Mouse (Mus musculus) kidney, embryonic 16.5 days (tissue): ENCODE data around the gene Tgfbrap1. TPM values are rescaled to one million over a fixed set of nuclear protein-coding genes. Genes with fewer than 3 reads are reported as not detected.
"Not testable (repeated sequence)": the region's sequence is repeated elsewhere in the genome, so short reads cannot be mapped to it uniquely, and the experiment has no call there.

Source experiments
- ATAC-seq: fragments of 200-750 bp; cut with Nextera tagmentation; 2 replicates; pipeline ENCODE4 v1.8.0; 2017; ENCODE audit warnings: moderate TSS enrichment; ENCODE audit not compliant: low FRiP score, low TSS enrichment
- H3K27ac ChIP-seq: fragments of 300-500 bp; sonication (generic); 2 replicates; pipeline ENCODE4 v1.5.1; 2014; ENCODE audit warnings: low read length
- H3K27me3 ChIP-seq: fragments of 300-500 bp; sonication (generic); 2 replicates; pipeline ENCODE4 v1.6.1; 2014; ENCODE audit warnings: low read length, control low read depth, mixed read lengths; ENCODE audit not compliant: insufficient read depth
- H3K36me3 ChIP-seq: fragments of 300-500 bp; sonication (generic); 2 replicates; pipeline ENCODE4 v1.6.1; 2014; ENCODE audit warnings: low read length, control low read depth, mixed read lengths; ENCODE audit not compliant: insufficient read depth
- H3K4me1 ChIP-seq: fragments of 300-500 bp; sonication (generic); 2 replicates; pipeline ENCODE4 v1.6.1; 2014; ENCODE audit warnings: low read length, control low read depth, mixed read lengths; ENCODE audit not compliant: insufficient read depth
- H3K4me2 ChIP-seq: fragments of 300-500 bp; sonication (generic); replicated peaks from 2 replicates; pipeline ENCODE4 v1.6.1; 2014; ENCODE audit warnings: low read depth, low read length
- H3K4me3 ChIP-seq: fragments of 300-500 bp; sonication (generic); 2 replicates; pipeline ENCODE4 v1.5.1; 2014; ENCODE audit warnings: mild to moderate bottlenecking, low read length
- H3K9ac ChIP-seq: fragments of 300-500 bp; sonication (generic); replicated peaks from 2 replicates; pipeline ENCODE4 v1.6.1; 2014; ENCODE audit warnings: low read length
- H3K9me3 ChIP-seq: fragments of 300-500 bp; sonication (generic); 2 replicates; pipeline ENCODE4 v1.6.1; 2016; ENCODE audit warnings: low read length, control low read depth
- WGBS: fragments of 180-500 bp; shearing (Covaris S2); extraction: QIAGEN DNeasy Blood & Tissue Kit; methylation state at CpG from one replicate; pipeline ENCODE4 v1.1.7; 2014; 5-methylcytosine and 5-hydroxymethylcytosine counted together
- polyA plus RNA-seq: library from polyadenylated mRNA; unstranded; fragments of >200 nt; fragmentation: Nextera tagmentation; extraction: Ambion mirVana; gene quantifications from 2 replicates; pipeline ENCODE4 v1.2.1, GENCODE M21; 2015

Gene Tgfbrap1
- polyA plus RNA-seq, 1 experiment from 2014 or later: 10.8 TPM

DNA sequence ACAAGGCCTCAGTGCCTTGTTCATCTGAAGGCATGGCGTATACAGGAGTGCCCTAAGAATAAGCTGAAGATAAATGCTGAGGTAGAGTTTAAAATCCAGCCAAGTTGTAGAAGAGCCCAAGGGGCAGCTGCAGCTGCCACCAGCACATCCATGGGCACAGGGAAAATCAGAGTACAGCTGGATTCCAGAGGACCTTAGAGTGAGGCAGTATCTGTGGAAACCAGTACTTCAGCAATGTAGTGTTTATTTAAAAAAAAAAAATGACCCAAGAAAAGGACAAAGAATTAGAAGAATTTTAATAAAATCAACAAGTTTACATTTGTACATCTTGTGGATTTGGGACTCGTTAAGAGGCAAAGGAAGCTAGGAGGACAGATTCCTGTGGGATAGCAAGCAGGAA, 51.4 kb downstream of the Tgfbrap1 start:
- Histone ChIP-seq H3K36me3 (peaks cover 13% of the 10 kb centered on the region), H3K9ac (no peak overlapping the region), H3K27me3 (no peaks in the 10 kb centered on the region), H3K27ac (no peak overlapping the region), H3K4me1 (peaks cover 16% of the 10 kb centered on the region), H3K4me2 (no peak overlapping the region), H3K9me3 (no peaks in the 10 kb centered on the region), H3K4me3 (no peak overlapping the region)
- no peak for ATAC-seq
- 81% methylated on average over 2 of the region's 2 CpGs for WGBS

DNA sequence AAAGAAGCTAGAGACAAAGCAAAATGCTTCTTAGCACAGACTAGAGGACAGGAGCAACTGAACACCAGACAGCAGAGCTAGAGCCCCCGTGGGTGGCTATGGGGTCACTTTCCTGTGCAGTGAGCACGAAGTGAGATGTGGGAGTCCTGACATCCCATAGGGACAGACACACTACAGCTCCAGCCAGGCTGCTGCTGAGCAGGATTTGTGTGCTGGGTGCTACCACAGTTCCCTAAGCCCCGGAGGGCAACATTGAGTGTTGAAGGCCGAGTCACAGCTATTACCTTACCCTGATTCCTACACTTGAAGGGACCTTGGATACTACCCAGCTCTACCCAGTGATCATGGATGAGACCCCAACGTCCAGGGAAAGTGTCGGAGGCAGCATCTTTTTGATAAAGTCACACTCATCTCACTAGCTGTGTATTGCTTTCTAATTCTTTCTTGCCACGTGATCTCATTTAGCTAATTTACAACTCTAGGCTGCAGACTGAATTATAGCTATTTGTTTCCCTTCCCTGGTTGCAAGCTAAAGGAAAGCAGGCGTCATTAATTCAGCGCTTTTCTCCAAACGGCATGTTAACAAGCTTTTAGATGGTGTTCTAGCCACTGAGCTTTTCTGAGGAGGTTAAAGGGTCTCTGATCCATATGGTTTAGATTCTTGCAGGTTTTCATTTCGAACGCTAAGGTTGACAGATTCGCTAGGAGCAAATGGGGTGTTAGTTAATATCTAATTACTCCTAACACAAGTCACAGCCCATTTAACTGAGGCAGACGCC, 53.0 kb downstream of the Tgfbrap1 start:
- no peak overlapping the region for H3K4me3 ChIP-seq
- no peak overlapping the region for H3K9ac ChIP-seq
- H3K27me3 ChIP-seq: no peaks in the 10 kb centered on the region
- H3K4me2 ChIP-seq: peak overlapping the region; percentile 24; the same call in 1 of the 2 replicates
- H3K27ac ChIP-seq: peak overlapping the region; percentile 31; the same call in 1 of the 2 replicates
- no peaks in the 10 kb centered on the region for H3K9me3 ChIP-seq
- peaks cover 22% of the 10 kb centered on the region for H3K4me1 ChIP-seq
- WGBS: 23% methylated on average over 14 of the region's 14 CpGs
- peak; percentile 69 for ATAC-seq
- no peaks in the 10 kb centered on the region; the same call in 1 of the 2 replicates for H3K36me3 ChIP-seq

DNA sequence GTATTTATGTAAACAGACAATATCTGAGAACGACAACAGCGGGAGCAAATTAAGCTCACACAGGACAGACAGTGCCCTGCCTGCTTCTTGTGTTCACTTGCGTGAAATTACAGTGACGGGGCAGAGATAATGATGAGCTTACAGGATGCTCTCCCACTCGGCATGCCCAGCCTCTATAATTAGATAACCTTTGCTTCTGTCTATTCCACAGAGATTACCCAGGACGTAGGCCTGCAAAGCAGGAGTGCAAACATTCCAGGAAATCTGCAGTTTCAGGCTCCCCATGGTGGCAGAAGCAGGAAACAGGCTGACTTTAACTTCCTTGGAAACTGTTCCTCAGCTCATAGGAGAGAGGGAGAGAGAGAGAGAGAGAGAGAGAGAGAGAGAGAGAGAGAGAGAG, 56.2 kb downstream of the Tgfbrap1 start:
- 31% methylated on average over 6 of the region's 6 CpGs for WGBS
- Histone ChIP-seq H3K9ac (no peak overlapping the region), H3K36me3 (no peaks in the 10 kb centered on the region), H3K9me3 (no peaks in the 10 kb centered on the region), H3K4me3 (no peak overlapping the region), H3K4me2 (no peak overlapping the region), H3K4me1 (peaks cover 22% of the 10 kb centered on the region), H3K27me3 (no peaks in the 10 kb centered on the region), H3K27ac (no peak overlapping the region)
- no peak for ATAC-seq

DNA sequence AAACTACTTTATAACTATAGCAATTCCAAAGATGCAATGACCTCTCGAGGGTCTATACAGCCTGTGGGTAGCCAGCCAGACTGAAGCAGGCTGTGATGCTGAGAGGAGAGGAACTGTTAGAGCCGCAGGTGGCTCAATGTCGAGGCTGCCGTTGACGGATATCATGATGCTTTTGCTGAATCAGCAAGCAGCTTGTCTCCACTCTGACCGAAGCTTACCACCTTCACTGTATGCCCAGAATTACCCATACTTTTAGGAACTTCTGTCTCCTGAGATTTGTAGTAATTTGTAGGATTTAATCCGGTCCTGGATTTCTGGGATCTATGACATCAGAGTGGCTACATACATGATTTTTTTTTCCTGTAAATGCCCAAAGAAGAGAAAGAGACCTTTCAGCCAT, 62.4 kb downstream of the Tgfbrap1 start:
- Histone ChIP-seq H3K9me3 (no peaks in the 10 kb centered on the region), H3K4me1 (no peaks in the 10 kb centered on the region), H3K4me3 (no peak overlapping the region), H3K4me2 (no peak overlapping the region), H3K9ac (no peak overlapping the region), H3K27ac (no peak overlapping the region), H3K27me3 (no peaks in the 10 kb centered on the region), H3K36me3 (no peaks in the 10 kb centered on the region)
- 86% methylated on average over 7 of the region's 7 CpGs for WGBS
- no peak for ATAC-seq

DNA sequence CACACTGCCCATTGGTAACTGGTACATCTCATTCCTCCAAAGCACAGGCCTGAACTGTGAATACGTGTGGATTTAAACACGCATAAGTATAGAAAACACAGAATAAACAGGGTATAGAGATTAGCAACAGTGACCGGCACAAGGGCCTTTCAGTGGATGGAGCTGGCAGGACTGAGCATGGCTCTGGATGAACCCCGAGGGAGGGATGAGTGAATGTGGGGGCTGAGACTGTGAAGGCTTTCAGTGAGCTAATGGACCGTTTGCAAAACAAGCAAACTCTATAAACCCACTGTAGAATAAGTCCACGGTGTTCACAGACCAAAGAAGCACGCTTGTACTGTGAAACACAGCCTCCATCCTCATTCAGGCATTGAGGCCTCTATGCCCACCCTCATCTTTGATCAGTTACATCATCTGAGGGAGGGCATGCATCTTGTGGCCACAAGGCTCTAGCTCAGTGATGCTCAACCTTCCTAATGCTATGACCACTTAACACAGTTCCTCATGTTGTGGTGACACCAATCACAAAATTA, 83.2 kb downstream of the Tgfbrap1 start:
- H3K9me3 ChIP-seq, H3K36me3 ChIP-seq, H3K27me3 ChIP-seq, H3K4me3 ChIP-seq, H3K9ac ChIP-seq, H3K4me1 ChIP-seq, H3K27ac ChIP-seq, H3K4me2 ChIP-seq: not testable (repeated sequence)
- peak; percentile 57; the same call in 1 of the 2 replicates for ATAC-seq
- 63% methylated on average over 7 of the region's 7 CpGs for WGBS

DNA sequence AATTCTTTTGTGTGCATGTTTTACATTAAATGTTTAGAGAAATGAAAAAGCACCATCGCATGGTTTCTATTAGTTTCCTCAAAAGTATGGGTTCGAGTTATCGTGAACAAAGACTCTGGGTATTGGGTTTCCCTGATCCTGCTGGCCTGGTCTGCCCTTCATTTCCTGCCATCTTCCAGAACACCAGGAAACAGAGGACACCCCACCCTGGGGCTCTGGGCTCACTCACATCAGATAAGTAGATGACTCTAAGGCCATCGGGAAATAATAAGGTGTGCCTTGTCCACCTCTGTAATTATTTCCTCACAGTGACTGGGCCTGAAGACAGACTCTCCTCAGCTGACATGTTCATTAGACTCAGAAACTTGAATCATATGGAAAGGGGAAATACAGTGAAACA, 88.0 kb downstream of the Tgfbrap1 start:
- Histone ChIP-seq H3K27me3 (no peaks in the 10 kb centered on the region), H3K9ac (no peak overlapping the region), H3K27ac (no peak overlapping the region), H3K36me3 (no peaks in the 10 kb centered on the region), H3K4me1 (peaks cover 8% of the 10 kb centered on the region), H3K4me3 (no peak overlapping the region), H3K4me2 (no peak overlapping the region), H3K9me3 (no peaks in the 10 kb centered on the region)
- ATAC-seq: no peak
- WGBS: 84% methylated on average over 4 of the region's 4 CpGs

DNA sequence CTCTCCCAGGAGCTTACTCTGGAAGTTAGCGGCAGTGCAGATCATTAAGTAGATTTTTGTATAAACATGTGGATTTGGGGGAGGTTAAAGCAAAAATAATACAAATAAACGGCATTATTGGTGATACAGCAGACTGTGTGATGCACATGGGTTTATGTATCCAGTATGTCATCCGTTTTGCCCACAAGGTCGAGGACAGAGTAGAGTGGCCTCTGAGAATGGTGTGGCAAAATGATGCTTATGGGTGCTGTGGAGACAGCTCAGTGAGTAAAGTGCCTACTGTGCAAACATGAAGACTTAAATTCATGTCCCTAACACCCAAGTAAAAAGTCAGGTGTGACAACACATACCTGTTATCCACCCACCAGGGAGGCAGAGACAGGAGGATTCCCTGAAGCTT, 91.9 kb downstream of the Tgfbrap1 start:
- no peak overlapping the region for H3K4me2 ChIP-seq
- no peak overlapping the region for H3K9ac ChIP-seq
- WGBS: 80% methylated on average over 4 of the region's 4 CpGs
- no peak for ATAC-seq
- no peaks in the 10 kb centered on the region for H3K27me3 ChIP-seq
- no peaks in the 10 kb centered on the region for H3K36me3 ChIP-seq
- no peaks in the 10 kb centered on the region for H3K9me3 ChIP-seq
- H3K4me1 ChIP-seq: peaks cover 8% of the 10 kb centered on the region
- no peak overlapping the region for H3K27ac ChIP-seq
- H3K4me3 ChIP-seq: no peak overlapping the region

DNA sequence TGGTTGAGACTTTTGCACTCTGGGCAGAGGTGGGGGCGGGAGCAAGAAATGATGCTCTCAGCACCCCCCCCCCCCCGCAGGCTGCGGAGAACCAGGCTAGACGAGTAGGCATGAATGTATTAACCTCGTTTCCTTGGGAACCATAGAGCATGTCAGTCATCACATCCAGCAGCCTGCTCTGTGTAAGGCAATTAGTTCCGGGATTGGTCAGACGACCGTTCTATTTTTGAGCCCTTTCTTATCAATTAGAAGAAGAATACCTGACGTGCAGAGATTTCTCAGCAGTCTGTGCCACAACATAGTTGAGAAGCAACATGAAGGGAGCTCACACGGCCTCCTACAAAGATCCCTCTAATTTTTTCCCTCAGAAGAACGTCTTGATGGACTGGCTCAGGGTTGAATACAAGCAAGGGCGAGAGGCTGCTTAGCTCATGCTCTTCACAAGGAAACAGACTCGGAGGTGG, 92.4 kb downstream of the Tgfbrap1 start:
- ATAC-seq: no peak
- WGBS: 56% methylated on average over 13 of the region's 13 CpGs

More for the DNA sequence above, 92.4 kb downstream of the Tgfbrap1 start:
- H3K9me3 ChIP-seq: no peaks in the 10 kb centered on the region
- H3K27me3 ChIP-seq: no peaks in the 10 kb centered on the region
- H3K27ac ChIP-seq: no peak overlapping the region
- H3K9ac ChIP-seq: no peak overlapping the region
- no peak overlapping the region for H3K4me3 ChIP-seq
- peak overlapping the region; percentile 10; the same call in 1 of the 2 replicates for H3K4me2 ChIP-seq
- H3K4me1 ChIP-seq: peaks cover 8% of the 10 kb centered on the region
- H3K36me3 ChIP-seq: no peaks in the 10 kb centered on the region
